Mouse (Mus musculus) cortical plate, adult 2 months (tissue): ENCODE measurements at regions not wholly inside any gene's neighbourhood (a gene's known extent, or its start where the extent isn't known, plus 50 kb on each side); places are given as distances from the start of the nearest gene placed in this dataset.

Experiments used
- CTCF ChIP-seq: fragments of 200-500 bp; IDR thresholded peaks from 2 replicates; pipeline ENCODE4 v1.5.1; 2011; ENCODE audit warnings: mild to moderate bottlenecking, control low read depth, low read length; ENCODE audit not compliant: insufficient read depth; ENCODE audit errors: extremely low read depth
- POLR2A ChIP-seq: fragments of 200-500 bp; IDR thresholded peaks from 2 replicates; pipeline ENCODE4 v1.6.1; 2011; ENCODE audit warnings: mild to moderate bottlenecking, low read length, control low read depth; ENCODE audit not compliant: insufficient read depth; ENCODE audit errors: extremely low read depth

GRCm38 (mm10) chr3:53737161-53737560 lies 80.0 kb upstream of the Frem2 start:
- TF ChIP-seq POLR2A (no peak), CTCF (no peak)
